Mouse (Mus musculus): ENCODE results near the gene Lsamp.

Lsamp gene

DNA sequence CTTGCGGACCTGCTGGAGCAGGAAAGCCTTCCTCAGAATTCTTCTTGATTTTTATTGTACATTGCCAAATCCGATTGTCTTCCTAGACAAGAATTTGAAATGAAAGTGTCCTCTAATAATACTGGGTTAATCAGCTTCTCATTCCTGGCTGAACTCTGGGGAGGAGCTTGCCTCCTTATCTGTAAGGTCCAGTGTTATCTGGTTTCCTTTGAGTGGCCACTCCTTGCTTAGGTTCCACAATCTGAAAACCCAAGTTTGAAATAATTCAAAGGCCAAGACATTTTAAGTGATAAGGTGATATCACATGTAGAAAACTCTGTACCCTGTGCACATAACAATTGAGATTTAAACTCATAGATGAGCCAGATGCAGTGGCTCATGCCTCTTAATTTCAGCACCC lies 975.0 kb downstream of the Lsamp start:
- no peak for DNase-seq (ENCODE audit: low spot score)

DNA sequence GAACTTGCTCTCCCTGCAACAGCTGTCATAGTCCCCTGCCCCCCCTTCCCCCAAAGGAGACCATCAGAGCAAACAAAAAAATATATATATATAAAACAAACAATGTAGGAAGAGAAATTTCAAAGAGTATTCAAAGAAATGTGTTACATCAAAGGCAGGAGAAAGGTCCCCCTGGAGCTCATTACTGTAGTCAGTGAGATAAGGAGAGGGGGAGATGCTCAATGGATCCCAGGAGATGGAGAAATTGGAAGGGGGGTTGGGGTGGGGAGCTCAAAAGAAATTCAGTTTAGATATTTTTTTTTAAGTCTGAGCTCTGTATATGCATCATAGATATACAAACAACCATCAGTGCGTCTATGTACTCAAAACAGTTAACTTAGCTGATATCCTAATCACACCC lies 976.4 kb downstream of the Lsamp start:
- no peak for DNase-seq (ENCODE audit: low spot score)

DNA sequence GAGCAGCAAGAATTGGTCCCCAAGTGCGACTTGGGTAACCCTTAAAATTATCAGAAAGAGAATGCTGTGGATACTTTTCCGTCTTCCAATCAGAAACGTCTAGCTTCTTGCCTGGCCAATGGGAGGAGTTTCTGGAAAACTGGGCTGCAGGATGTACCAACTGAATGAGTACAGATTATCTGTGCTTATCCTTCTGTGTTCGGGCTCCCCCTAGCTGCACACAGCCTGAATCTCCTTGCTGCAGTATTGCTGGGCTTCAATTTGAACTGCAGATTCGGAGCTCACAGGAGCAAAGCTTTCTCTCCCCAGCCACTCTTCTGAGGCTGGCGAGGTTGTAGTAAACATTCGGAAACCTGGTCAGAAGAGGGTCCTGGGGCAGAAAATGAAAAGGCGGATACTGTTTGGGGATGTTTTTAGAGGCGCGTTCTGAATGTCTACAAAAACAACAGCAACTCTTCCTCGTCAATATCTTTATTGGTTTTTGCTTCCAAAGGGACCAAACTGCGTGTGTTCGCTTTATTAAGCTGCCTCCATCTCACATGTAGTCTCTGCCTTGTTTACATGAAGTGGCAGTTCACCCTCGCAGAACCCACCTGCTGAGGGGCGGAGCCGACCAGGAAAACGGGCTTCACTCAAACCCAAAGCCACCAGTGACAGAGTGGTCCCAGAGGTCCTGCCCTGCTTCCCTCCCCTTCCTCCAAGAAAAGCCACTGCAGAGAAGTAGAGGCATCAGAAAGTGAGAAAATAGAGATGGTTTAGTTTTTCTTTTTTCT lies 984.1 kb downstream of the Lsamp start:
- peak; percentile 25 for DNase-seq (ENCODE audit: low spot score)

DNA sequence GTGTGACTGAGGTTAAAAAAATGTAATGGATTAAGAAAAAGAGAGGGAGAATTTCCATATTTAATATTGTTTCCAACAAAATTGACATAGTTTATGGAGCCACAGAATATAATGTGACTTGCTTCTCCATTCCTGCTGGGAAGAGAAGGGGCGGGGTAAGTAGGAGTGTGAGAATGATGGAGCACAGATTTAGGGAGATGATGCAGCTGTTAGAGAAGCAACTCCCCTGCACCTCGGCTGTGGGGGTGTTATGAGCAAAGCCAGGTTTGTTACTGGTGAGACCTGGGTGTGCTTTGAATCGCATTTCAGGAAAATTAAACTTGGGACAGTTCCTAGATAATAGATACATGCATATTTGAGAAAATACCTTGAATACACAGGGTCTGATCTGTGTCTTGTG lies 987.2 kb downstream of the Lsamp start:
- no peak for DNase-seq (ENCODE audit: low spot score)

DNA sequence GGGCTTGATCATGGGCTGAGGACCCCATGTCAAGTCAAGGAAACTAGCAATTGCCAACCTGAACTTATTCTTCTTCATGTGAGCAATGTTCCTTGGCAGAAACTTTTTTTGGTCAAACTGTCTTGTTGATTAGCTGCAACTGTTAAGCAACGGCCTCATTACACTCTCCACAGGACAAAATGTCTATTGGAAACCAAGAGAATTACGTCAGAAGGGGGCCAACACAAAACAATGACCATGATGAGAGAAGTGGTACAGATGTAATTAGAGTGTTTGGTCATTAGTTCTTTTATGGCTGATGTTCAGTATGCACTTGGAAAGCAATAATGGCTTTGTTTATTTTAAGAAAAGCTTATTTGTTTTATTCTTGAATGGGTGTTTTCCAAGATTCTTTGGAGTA lies 989.9 kb downstream of the Lsamp start:
- DNase-seq (ENCODE audit: low spot score): no peak

DNA sequence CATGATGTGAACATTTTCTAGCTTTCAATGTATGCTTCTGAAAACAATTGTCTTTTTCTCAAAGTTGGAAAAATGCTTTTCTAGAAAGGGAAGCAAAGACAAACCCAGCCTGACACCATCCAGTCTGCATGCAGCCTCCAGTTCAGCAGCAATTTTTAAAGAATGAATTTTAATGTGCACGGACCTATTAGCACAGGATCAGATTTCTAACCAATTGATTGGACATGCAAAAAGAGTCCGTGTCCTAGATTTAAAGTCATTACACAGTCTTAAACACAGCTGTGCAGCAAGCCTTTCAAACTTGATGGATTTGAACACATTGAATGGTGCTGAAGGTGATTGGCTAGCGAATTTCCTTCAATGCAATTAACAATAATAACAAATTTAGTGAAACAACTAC lies 998.9 kb downstream of the Lsamp start:
- DNase-seq (ENCODE audit: low spot score): no peak

DNA sequence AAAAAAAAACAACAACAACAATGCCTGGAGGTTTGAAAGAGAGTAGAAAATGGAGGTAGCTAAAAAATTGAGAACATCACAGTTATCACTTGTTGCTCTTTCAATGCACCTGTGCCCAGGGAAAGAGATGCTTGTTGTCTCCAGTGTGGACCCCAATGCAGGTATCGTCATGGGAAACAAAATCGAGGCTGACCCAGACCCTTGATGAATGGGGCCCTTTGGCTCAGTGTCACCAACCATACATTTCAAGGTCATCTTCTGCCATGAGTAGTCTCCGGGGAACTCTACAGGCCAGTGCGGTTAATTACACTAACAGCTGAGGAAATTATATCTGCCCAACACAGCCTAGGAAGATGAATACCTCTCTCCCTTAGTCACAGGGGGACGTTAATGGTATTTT lies 1023.4 kb downstream of the Lsamp start:
- DNase-seq (ENCODE audit: low spot score): no peak

DNA sequence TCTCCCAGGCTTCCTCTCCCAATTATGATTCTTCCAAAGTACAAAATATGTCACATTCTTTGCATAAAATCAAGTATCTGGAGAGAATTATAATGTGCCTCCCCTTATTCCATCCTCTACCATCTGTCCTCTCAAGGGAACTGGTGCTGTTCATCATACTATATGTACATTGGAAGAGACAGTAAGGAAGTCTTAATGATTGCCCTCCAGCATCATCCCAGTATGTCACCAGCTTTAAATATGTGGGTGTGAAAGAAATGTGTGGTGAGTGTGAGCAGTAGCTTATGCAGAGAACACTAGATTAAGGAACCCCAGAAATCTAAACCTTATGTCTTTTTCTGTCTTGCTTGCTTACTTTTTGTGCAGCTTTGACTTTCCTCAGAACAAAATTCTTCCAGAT lies 1050.6 kb downstream of the Lsamp start:
- no peak for DNase-seq (ENCODE audit: low spot score)

DNA sequence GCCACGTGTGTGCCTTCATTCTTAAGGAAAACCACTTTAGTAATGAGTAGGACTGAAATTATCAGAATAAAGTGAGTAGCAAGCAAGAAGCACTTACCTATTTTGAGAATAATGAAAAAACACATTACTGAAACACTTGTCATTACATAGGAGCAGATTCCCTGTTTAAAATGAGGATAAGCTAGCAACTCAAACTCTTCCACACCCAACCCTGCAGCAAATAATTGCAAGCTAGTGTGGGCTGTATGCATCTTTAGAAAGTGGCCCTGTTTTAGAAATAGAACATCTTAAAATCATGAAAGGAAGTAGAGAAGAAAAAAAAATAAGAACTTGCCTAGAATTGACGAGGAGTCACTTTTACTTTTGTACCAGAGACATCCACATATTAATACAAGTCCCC lies 1057.5 kb downstream of the Lsamp start:
- no peak for DNase-seq (ENCODE audit: low spot score)

DNA sequence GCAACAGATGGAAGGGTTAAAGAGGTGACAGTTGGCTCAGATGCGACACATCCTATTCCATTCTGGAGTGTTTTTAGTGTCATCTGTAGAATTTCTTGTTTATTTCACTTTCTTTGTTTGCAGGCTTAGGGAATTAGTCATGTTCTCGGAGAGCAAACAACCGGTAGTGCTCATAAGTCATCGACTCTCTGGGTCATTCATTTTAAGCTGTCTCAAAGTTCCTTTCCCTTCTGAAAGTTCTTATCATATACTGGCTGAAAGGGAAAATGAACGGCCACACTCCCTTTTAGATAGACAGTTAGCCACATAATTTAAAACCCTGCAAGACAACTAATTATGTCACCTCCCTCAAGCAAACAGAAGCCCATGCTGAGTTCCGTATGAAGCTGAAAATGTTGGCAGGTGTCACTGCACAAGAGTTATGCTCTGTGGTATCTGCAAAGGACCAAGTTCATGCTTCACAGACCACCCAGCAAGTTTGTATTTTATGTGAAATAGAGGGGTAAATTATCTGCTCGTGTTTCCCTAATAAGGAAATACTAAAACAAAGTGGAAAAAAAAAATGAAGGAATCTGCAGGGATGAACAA lies 1079.2 kb downstream of the Lsamp start:
- DNase-seq (ENCODE audit: low spot score): no peak

DNA sequence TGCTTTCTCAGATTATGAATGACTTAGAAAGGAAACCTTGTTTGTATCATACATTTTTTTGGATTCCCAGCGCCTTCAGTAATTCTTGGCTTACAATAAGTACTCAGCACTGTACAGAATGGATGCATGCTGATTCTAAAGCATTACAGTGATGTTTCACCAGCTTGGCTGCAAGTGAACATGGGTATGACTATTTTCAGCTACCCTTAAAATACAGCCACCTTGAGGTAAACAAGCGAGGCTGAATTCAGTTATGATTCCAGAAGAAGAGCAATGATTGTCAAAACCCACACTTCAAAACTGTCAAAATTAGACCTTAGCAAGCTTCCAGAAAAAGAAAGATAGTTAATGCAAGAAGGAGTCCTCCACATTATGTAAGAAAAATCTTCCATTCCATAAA lies 1089.3 kb downstream of the Lsamp start:
- no peak for DNase-seq (ENCODE audit: low spot score)

DNA sequence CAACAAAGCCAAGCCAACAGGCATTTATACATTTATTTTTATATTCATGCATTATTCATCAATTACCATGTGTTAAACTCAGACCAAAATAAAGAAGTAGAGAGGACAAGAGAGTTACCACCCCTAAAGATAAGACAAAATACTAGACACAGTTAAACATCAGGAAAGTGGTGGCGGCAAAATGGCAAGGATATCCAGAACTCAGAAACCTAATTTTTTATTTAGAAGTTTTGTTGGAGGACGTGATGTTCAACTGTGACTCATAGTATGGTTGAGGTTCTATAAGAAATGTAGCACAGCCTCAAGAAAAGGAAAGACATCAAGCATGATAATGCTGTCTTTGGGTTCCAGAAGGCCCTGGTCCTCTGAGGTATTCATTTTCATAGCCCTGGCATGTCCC lies 1104.5 kb downstream of the Lsamp start:
- no peak for DNase-seq (ENCODE audit: low spot score)

DNA sequence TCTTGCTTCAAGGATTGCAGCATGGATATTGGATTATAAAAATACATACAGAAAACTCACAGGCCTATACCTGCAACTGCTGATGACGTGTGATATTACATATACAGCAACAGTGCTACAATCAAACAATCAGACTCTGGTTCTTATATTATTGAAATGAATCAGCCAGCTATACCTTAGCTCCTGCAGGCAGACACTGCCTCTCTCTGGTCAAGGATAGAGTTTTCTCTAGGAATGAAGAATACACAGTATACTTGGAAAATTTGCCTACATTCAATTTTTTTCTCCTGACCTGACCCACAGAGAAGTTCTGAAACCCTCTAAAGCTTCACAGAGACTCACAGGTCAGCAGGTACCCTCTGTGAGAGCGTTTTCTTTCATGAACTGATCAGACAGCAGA lies 1105.9 kb downstream of the Lsamp start:
- no peak for DNase-seq (ENCODE audit: low spot score)

DNA sequence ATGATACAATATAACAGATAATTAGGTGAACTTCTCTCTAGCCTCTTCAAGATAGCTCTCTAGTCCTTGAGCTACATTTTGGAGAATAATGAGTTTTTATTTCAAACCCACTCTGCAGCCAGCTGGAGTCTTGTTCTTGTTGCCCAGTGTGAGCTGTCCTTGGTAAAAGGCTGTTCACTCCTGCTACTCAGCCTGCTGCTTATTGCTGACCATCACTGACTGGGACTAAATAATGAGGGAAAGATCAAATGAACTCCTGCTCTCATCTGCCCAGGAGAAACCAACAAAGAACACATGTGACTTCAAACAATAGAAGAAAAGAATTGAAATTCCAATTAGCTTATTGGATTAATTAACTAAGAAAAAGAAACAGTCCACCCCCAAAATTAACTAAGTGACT lies 1107.1 kb downstream of the Lsamp start:
- no peak for DNase-seq (ENCODE audit: low spot score)

DNA sequence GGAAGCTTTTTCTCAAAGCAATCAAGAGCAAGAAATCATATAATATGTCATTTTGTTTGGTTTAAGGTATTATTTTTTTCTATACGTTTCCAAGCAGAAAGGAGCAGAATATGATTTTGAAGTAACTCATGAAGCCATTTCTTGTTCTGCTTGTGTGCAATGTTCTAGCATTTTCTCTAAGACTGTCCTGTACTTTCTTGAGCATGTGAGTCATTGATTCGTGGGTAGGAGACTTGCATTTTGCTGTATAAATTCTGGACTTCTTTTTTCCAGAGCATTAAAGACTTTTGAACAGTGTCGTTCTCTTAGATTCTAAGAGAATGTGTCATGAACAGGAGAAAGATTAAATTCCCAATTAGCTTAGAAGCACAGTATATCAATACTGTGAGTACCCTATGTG lies 1118.6 kb downstream of the Lsamp start:
- DNase-seq (ENCODE audit: low spot score): no peak

DNA sequence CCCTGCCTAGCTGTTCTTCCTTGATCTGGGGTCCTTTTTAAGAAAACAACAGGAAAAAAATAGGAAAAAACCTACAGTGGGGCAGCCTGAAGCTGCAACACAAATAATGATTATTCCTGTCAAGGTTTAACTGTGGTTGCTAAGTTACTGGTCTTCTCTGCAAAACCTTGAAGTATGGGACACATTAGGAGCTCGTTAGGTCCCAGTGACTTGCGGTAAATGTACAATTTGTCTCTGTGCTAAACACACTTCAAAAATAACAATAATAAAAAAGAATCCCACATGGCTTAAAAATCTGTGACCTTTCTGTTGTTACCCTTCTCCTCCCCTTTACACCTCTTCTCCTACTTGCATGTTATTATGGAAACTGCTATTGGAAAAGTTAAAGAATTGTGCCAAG lies 1140.2 kb downstream of the Lsamp start:
- no peak for DNase-seq (ENCODE audit: low spot score)

DNA sequence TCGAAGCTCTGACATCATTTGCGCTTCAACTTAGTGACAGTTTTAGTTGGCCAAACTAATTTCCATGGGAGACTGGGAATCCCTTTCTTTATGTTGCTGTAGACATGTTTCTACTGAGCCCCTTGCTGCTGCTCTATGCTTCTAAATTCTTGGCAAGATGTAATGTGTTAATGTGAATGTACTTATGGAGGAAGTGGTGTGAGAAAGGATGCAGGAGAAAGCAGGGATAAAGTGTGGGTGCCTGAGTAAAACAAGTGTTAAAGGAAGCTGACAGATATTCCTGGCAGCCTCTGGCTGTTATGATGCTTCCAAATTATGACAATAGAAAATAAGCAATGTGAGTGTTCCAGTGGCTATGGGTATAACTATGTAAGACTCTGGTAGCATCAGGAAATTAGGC lies 1140.9 kb downstream of the Lsamp start:
- no peak for DNase-seq (ENCODE audit: low spot score)

DNA sequence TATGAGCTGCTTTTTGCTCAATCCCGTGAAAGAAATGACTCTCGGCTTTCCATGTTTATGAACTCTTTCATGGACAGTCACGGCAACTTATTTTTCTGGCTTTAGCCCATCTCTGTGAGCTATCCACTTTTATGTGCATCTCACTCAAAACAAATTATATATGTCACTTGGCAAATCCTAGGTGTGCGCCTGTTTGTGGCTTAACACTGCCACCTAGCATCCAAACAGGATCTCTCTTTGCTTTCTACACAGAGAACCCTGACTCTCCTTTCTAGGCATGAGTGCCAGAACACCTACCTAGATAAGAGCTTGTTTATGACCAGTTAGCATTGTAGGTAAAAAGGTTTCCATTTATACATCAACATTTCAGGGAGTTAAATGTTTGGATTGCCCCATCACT lies 1146.9 kb downstream of the Lsamp start:
- DNase-seq (ENCODE audit: low spot score): no peak

DNA sequence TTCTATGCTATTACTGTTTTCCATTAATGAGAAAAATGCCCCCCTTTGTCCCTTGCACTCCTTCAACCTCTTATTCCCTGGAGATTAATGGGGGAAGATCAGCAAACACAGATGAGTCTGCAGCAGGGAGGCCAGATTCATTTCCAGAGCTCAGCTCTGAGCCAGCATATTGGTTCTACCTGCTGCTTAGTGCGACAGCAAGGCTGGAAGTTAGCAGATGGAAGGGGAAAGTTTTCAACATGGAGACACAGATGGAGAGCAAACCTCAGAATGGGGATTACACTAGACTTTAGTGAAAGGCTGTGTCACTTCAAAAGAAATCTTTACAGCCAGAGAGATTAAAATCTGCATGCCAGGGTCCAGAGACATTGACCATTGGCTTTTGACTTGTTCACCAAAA lies 1188.7 kb downstream of the Lsamp start:
- no peak for DNase-seq (ENCODE audit: low spot score)

DNA sequence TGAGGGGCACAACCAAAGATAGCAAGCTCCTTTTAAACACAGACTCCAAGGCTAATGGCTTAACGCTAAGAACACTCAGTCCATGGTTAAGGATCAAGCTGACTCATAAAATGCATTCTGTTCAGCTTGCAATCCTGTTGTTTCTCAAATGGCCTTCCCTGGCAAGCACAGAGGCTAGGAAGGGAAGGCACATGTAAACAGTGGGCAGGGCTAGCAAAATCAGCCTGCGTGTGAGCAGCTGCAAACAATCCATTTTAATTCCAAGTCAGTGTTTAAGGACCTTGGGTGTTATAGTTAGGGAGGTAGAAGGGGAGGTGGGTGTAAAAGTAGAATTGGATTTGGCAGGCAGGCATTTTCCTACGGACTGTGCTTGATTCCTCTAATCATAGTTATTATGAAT lies 1195.4 kb downstream of the Lsamp start:
- DNase-seq (ENCODE audit: low spot score): no peak

DNA sequence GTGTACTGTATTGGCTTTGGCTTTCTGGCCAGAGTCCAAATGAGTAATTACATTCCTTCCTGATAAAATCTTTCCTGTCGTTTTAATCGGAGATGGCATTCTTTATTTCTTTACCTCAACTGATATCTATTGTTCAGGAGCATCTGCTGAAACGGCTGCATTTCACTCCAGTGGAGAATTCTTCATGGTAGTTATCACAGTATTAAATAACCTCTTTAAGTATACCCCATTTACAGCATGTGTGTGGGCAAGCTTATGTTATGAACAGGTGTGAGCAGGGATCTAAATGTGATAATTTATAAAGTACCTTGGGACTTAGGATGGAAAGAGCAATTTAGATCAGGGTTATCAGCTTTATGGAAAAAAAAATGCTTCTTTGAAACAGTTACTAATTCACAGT lies 1196.7 kb downstream of the Lsamp start:
- no peak for DNase-seq (ENCODE audit: low spot score)

DNA sequence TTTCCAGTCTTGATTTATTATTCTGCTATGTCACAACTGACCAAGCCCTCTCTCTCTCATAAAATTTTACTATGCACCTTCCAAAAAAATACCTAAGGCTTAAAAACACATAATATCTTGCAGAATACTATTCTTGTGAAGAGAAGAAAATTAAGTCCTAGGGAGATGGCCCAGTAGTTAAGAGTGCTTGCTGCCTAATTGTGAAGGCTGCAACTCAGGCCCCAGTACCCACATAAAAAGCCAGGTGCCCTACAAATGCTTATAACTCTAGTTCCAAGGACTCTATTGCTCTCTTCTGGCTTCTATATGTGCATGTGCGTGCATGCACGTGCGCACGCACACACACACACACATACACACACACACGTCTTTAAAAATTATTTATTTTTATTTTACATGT lies 1225.9 kb downstream of the Lsamp start:
- no peak for DNase-seq (ENCODE audit: low spot score)

DNA sequence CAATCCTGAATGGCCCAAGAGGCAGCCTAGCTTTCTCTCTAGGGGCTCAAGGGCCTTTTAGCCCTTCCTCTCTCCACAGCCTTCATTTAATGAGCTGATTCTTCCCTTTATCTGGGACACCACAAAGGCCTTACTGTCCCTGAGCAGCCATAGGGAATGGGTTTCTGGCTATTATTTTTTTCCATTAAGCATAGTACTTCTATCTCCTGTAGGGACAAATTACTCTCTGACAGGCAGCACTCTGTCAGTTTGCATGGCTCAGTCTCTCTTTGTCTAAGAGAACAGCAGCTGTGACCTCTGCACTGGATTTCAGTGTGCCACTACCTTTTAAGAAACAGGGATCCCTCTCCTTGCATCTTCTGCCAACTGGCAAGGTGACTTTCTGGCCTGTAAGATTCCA lies 1251.7 kb downstream of the Lsamp start:
- DNase-seq (ENCODE audit: low spot score): no peak

DNA sequence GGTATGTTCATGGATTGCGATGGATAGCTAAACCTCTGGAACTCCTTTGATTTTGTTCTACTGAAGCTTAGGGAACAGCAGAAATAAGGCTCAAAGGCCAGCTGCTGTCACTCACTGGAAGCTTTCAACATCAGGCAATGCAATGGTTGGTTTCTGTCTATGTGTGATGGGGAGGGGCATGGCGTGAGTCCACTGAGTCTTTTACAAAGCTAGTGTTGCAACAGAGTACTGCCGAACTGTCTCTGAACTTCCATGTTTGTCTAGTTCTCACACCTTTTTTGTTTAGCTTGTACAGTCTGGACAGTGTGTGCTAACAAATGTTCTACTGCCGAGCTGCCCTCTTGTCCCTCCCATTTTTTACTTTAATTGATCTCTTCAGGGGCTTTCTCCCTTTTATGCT lies 1258.7 kb downstream of the Lsamp start:
- no peak for DNase-seq (ENCODE audit: low spot score)
